Mouse (Mus musculus): Measurements from ENCODE around the gene Rpl3.

The Rpl3 gene

DNA sequence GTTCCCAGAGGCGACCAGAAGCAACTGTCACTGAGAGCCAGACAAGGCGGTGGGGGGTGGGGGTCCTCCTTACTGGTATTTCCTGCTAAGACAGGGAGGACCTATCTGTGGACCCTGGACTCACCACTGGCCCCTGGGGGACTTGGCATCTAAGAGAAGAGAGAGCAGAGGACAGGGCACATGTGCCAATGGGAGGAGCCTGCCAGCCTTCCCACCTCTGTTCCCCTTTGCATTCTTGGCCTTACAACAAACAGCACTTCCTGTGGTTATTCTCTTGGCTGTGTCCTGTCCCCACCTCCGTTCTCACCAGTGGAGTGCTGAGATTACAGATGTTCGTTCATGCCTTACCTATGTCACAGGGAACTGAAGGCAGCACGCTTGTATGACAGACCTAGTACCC is 62.8 kb downstream of the Rpl3 start:
- no peak for DNase-seq

Measured in retina, postnatal 1 day (tissue).